Mouse (Mus musculus) liver, embryonic 11.5 days (tissue): ENCODE measurements around the gene Cntnap5c. TPM values are rescaled to one million over a fixed set of nuclear protein-coding genes. Genes with fewer than 3 reads are reported as not detected.

Experiments used
- ATAC-seq: fragments of 200-750 bp; cut with Nextera tagmentation; replicated peaks from 2 replicates; pipeline ENCODE4 v1.8.0; 2017; ENCODE audit warnings: moderate number of reproducible peaks, mild to moderate bottlenecking, moderate TSS enrichment, moderate library complexity; ENCODE audit not compliant: low FRiP score
- DNase-seq: peaks from one replicate; pipeline ENCODE4 v3.0.0-alpha.2; 2017; ENCODE audit warnings: low spot score
- H3K27ac ChIP-seq: fragments of 300-500 bp; sonication (generic); 2 replicates; pipeline ENCODE4 v1.5.1; 2014; ENCODE audit warnings: mild to moderate bottlenecking, low read depth, low read length, control low read depth
- H3K27me3 ChIP-seq: fragments of 300-500 bp; sonication (generic); replicated peaks from 2 replicates; pipeline ENCODE4 v1.6.1; 2014; ENCODE audit warnings: low read length, mixed read lengths; ENCODE audit not compliant: control insufficient read depth, insufficient read depth
- H3K36me3 ChIP-seq: fragments of 300-500 bp; sonication (generic); 2 replicates; pipeline ENCODE4 v1.6.1; 2014; ENCODE audit warnings: mild to moderate bottlenecking, low read length, moderate library complexity, mixed read lengths; ENCODE audit not compliant: control insufficient read depth, insufficient read depth
- H3K4me1 ChIP-seq: fragments of 300-500 bp; sonication (generic); replicated peaks from 2 replicates; pipeline ENCODE4 v1.6.1; 2014; ENCODE audit warnings: low read length, mixed read lengths; ENCODE audit not compliant: control insufficient read depth, insufficient read depth
- H3K4me2 ChIP-seq: fragments of 300-500 bp; sonication (generic); 2 replicates; pipeline ENCODE4 v1.6.1; 2014; ENCODE audit warnings: mild to moderate bottlenecking, control low read depth, moderate library complexity
- H3K4me3 ChIP-seq: fragments of 300-500 bp; sonication (generic); 2 replicates; pipeline ENCODE4 v1.5.1; 2014; ENCODE audit warnings: low read depth, low read length, control low read depth
- H3K9ac ChIP-seq: fragments of 300-500 bp; sonication (generic); 2 replicates; pipeline ENCODE4 v1.6.1; 2014; ENCODE audit warnings: low read depth, low read length, control low read depth
- H3K9me3 ChIP-seq: fragments of 300-500 bp; sonication (generic); 2 replicates; pipeline ENCODE4 v1.6.1; 2016; ENCODE audit warnings: low read length, inconsistent platforms, mixed read lengths; ENCODE audit not compliant: control insufficient read depth
- WGBS: fragments of 180-500 bp; shearing (Covaris S2); extraction: QIAGEN DNeasy Blood & Tissue Kit; methylation state at CpG from one replicate; pipeline ENCODE4 v1.1.7; 2014; 5-methylcytosine and 5-hydroxymethylcytosine counted together
- polyA plus RNA-seq: library from polyadenylated mRNA; unstranded; fragments of >200 nt; fragmentation: Nextera tagmentation; extraction: Ambion mirVana; gene quantifications from 2 replicates; pipeline ENCODE4 v1.2.1, GENCODE M21; 2014

Cntnap5c gene
- polyA plus RNA-seq, 1 experiment from 2014 or later, result not detected

DNA sequence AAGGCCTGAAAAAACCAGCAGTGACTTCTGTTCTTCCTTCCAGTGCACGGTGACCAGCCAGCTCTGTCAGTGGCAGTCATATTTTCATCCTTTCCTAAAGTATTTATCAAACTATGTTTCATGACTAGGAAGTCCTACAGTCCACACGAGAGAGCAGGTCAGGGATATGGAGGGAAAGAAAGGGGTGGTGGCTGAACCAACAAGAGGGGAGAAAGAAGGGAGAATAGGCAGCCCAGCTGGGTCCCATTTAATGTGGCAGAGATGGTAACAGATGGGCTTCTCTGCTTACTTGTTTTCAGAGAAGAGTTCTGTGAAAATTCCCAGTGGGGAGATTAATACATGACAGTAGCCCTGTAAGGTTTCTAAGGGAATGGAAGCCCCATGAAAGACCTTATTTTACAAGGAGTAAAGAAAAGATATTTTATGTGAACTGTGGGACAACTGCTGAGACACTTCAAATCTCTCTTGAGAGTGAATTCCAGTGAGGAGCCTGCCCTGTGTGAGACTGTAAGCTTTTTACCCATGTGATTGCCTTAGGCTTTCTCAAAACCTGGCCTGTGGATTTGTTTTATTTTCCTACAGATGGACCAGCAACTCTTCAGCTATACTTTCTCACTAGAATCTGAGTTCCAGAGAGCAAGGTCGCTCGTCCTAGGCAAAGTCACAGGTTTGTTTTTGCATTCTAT, 594.4 kb downstream of the Cntnap5c start:
- no peak overlapping the region for H3K9ac ChIP-seq
- no peaks in the 10 kb centered on the region for H3K9me3 ChIP-seq
- no peaks in the 10 kb centered on the region for H3K36me3 ChIP-seq
- H3K4me2 ChIP-seq, result no peak overlapping the region
- H3K27me3 ChIP-seq, result no peaks in the 10 kb centered on the region
- WGBS, result 72% methylated on average over 4 of the region's 4 CpGs
- no peak overlapping the region for H3K27ac ChIP-seq
- no peak for ATAC-seq
- H3K4me1 ChIP-seq, result no peaks in the 10 kb centered on the region
- no peak for DNase-seq
- no peak overlapping the region for H3K4me3 ChIP-seq

- no peak overlapping the region for H3K4me3 ChIP-seq
- H3K4me1 ChIP-seq, result no peaks in the 10 kb centered on the region
- no peaks in the 10 kb centered on the region for H3K36me3 ChIP-seq
- ATAC-seq, result no peak
- no peak for DNase-seq
- no peak overlapping the region for H3K27ac ChIP-seq
- no peaks in the 10 kb centered on the region for H3K9me3 ChIP-seq
- H3K9ac ChIP-seq, result no peak overlapping the region
- no peak overlapping the region for H3K4me2 ChIP-seq
- no peaks in the 10 kb centered on the region for H3K27me3 ChIP-seq
Observed at GRCm38 (mm10) chr17:58370089-58370488, 600.7 kb downstream of the Cntnap5c start.

DNA sequence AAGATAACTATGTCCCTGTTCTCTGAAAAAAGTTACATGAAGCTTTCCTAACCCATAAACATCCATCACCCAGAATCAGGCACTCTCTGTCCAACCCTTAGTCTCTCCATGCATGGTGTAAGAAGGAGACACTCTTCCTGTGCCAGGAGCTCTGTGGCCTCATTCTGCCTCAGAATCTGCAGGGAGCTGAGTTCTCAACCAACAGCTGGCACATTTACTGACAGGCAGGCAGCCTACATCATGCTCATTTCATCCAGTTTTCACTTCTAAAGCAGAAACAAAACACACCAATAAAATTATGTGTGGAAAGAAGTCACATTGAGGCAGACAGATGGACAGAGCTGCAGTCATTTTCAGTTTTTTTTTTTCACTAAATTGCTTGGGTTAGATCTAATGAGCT, 638.4 kb downstream of the Cntnap5c start:
- Histone ChIP-seq H3K36me3 (no peaks in the 10 kb centered on the region), H3K9me3 (no peaks in the 10 kb centered on the region), H3K4me2 (no peak overlapping the region), H3K9ac (no peak overlapping the region), H3K4me3 (no peak overlapping the region), H3K27ac (no peak overlapping the region), H3K4me1 (no peaks in the 10 kb centered on the region), H3K27me3 (no peaks in the 10 kb centered on the region)
- no peak for DNase-seq
- ATAC-seq, result no peak

GRCm38 (mm10) chr17:58408756-58409155, 639.4 kb downstream of the Cntnap5c start:
- Histone ChIP-seq H3K9me3 (no peaks in the 10 kb centered on the region), H3K4me2 (no peak overlapping the region), H3K27me3 (no peaks in the 10 kb centered on the region), H3K4me1 (no peaks in the 10 kb centered on the region), H3K36me3 (no peaks in the 10 kb centered on the region), H3K27ac (no peak overlapping the region), H3K4me3 (no peak overlapping the region), H3K9ac (no peak overlapping the region)
- no peak for DNase-seq
- ATAC-seq, result no peak
- WGBS, result 59% methylated on average over 1 of the region's 1 CpGs

DNA sequence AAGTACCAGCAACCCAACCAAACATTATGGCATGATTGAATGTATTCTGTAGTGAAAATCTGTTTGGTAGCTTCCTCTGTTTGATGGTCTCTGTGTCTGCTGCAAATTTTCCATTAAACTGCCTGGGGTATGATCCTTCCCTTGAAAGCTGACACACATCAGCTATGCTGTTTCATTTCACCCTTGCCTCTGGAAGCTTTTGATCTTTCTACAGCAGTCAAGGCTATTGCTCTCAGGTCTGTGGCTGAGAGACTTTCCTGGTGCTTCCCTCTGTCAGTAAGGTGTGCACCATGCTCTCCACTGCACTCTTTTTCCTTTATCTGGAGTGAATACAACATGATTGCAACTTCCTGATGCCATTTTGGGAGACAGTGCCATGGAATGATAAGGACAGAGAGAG, 668.1 kb downstream of the Cntnap5c start:
- Histone ChIP-seq H3K27me3 (no peaks in the 10 kb centered on the region), H3K4me3 (no peak overlapping the region), H3K4me2 (no peak overlapping the region), H3K27ac (no peak overlapping the region), H3K4me1 (no peaks in the 10 kb centered on the region), H3K9me3 (no peaks in the 10 kb centered on the region), H3K9ac (no peak overlapping the region), H3K36me3 (no peaks in the 10 kb centered on the region)
- DNase-seq, result no peak
- ATAC-seq, result no peak

Other genes starting within 250 kb of the Cntnap5c start
- gene Vmn2r120, start 224.1 kb upstream of the Cntnap5c start, polyA plus RNA-seq, result not detected in 2 replicates
- not detected in 2 replicates for gene Gm21834, start 27.4 kb upstream of the Cntnap5c start, polyA plus RNA-seq